Mouse (Mus musculus) embryonic facial prominence, embryonic 15.5 days (tissue): ENCODE measurements around the gene Mt3. TPM values are rescaled to one million over a fixed set of nuclear protein-coding genes. Genes with fewer than 3 reads are reported as not detected.
"Not testable (repeated sequence)": the region's sequence is repeated elsewhere in the genome, so short reads cannot be mapped to it uniquely, and the experiment has no call there.

Experiments
- ATAC-seq: fragments of 200-750 bp; cut with Nextera tagmentation; 2 replicates; pipeline ENCODE4 v1.8.0; 2017; ENCODE audit warnings: low read depth, moderate TSS enrichment; ENCODE audit not compliant: insufficient number of reproducible peaks, low FRiP score, low TSS enrichment
- H3K27ac ChIP-seq: fragments of 300-500 bp; sonication (generic); replicated peaks from 2 replicates; pipeline ENCODE4 v1.5.1; 2015; ENCODE audit warnings: mild to moderate bottlenecking, inconsistent platforms
- H3K27me3 ChIP-seq: fragments of 300-500 bp; sonication (generic); 2 replicates; pipeline ENCODE4 v1.6.1; 2015; ENCODE audit warnings: inconsistent platforms
- H3K36me3 ChIP-seq: fragments of 300-500 bp; sonication (generic); 2 replicates; pipeline ENCODE4 v1.6.1; 2015; ENCODE audit warnings: mild to moderate bottlenecking, inconsistent platforms
- H3K4me1 ChIP-seq: fragments of 300-500 bp; sonication (generic); 2 replicates; pipeline ENCODE4 v1.6.1; 2015; ENCODE audit warnings: inconsistent platforms
- H3K4me2 ChIP-seq: fragments of 300-500 bp; sonication (generic); replicated peaks from 2 replicates; pipeline ENCODE4 v1.6.1; 2015; ENCODE audit warnings: mild to moderate bottlenecking, inconsistent platforms
- H3K4me3 ChIP-seq: fragments of 300-500 bp; sonication (generic); replicated peaks from 2 replicates; pipeline ENCODE4 v1.5.1; 2015; ENCODE audit warnings: mild to moderate bottlenecking, inconsistent platforms
- H3K9ac ChIP-seq: fragments of 300-500 bp; sonication (generic); 2 replicates; pipeline ENCODE4 v1.6.1; 2015; ENCODE audit warnings: inconsistent platforms
- H3K9me3 ChIP-seq: fragments of 300-500 bp; sonication (generic); replicated peaks from 2 replicates; pipeline ENCODE4 v1.6.1; 2016; ENCODE audit warnings: inconsistent platforms
- WGBS: fragments of 180-500 bp; shearing (Covaris S2); methylation state at CpG from one replicate; pipeline ENCODE4 v1.1.7; 2015; 5-methylcytosine and 5-hydroxymethylcytosine counted together
- polyA plus RNA-seq: library from polyadenylated mRNA; unstranded; fragments of >200 nt; fragmentation: Nextera tagmentation; extraction: Ambion mirVana; gene quantifications from 2 replicates; pipeline ENCODE4 v1.2.1, GENCODE M21; 2015

Gene Mt3
- polyA plus RNA-seq, 1 experiment from 2014 or later = 8.5 TPM

- H3K4me1 ChIP-seq = peaks cover 12% of the 10 kb centered on the region; the same call in 1 of the 2 replicates
- no peak for ATAC-seq
- WGBS = 35% methylated on average over 8 of the region's 8 CpGs
- H3K4me2 ChIP-seq = no peak overlapping the region
- no peaks in the 10 kb centered on the region for H3K27me3 ChIP-seq
- no peaks in the 10 kb centered on the region for H3K9me3 ChIP-seq
- no peak overlapping the region for H3K9ac ChIP-seq
- H3K27ac ChIP-seq = no peak overlapping the region
- H3K4me3 ChIP-seq = no peak overlapping the region
- no peaks in the 10 kb centered on the region for H3K36me3 ChIP-seq
Measured at GRCm38 (mm10) chr8:94122711-94123468, 29.5 kb upstream of the Mt3 start.

- Histone ChIP-seq H3K9ac (no peak overlapping the region), H3K27ac (no peak overlapping the region), H3K4me1 (no peaks in the 10 kb centered on the region), H3K27me3 (no peaks in the 10 kb centered on the region), H3K36me3 (no peaks in the 10 kb centered on the region), H3K4me3 (no peak overlapping the region), H3K9me3 (no peaks in the 10 kb centered on the region), H3K4me2 (no peak overlapping the region)
- ATAC-seq = no peak
- WGBS = 56% methylated on average over 6 of the region's 6 CpGs
Measured at GRCm38 (mm10) chr8:94127711-94128110, 24.7 kb upstream of the Mt3 start.

GRCm38 (mm10) chr8:94129133-94129789 is 23.1 kb upstream of the Mt3 start:
- H3K9ac ChIP-seq = no peak overlapping the region
- no peaks in the 10 kb centered on the region for H3K9me3 ChIP-seq
- H3K27me3 ChIP-seq = no peaks in the 10 kb centered on the region
- no peaks in the 10 kb centered on the region for H3K4me1 ChIP-seq
- H3K27ac ChIP-seq = no peak overlapping the region
- H3K4me2 ChIP-seq = no peak overlapping the region
- H3K4me3 ChIP-seq = no peak overlapping the region
- no peaks in the 10 kb centered on the region for H3K36me3 ChIP-seq
- 79% methylated on average over 6 of the region's 6 CpGs for WGBS
- ATAC-seq = no peak

- no peaks in the 10 kb centered on the region for H3K36me3 ChIP-seq
- no peaks in the 10 kb centered on the region for H3K4me1 ChIP-seq
- no peak overlapping the region for H3K4me2 ChIP-seq
- 87% methylated on average over 4 of the region's 4 CpGs for WGBS
- H3K27me3 ChIP-seq = no peaks in the 10 kb centered on the region
- no peak overlapping the region; the same call in 1 of the 2 replicates for H3K9ac ChIP-seq
- ATAC-seq = no peak
- H3K27ac ChIP-seq = no peak overlapping the region
- H3K9me3 ChIP-seq = no peaks in the 10 kb centered on the region
- H3K4me3 ChIP-seq = no peak overlapping the region
Measured at GRCm38 (mm10) chr8:94130126-94130525, 22.3 kb upstream of the Mt3 start.

- Histone ChIP-seq H3K9ac (no peak overlapping the region), H3K36me3 (no peaks in the 10 kb centered on the region), H3K27me3 (no peaks in the 10 kb centered on the region), H3K4me3 (no peak overlapping the region), H3K9me3 (no peaks in the 10 kb centered on the region), H3K27ac (no peak overlapping the region), H3K4me1 (no peaks in the 10 kb centered on the region), H3K4me2 (no peak overlapping the region)
- 60% methylated on average over 5 of the region's 5 CpGs for WGBS
- ATAC-seq = no peak
Measured at GRCm38 (mm10) chr8:94132096-94132495, 20.3 kb upstream of the Mt3 start.

- H3K4me3 ChIP-seq, H3K27me3 ChIP-seq, H3K4me2 ChIP-seq, ATAC-seq, H3K9me3 ChIP-seq, H3K27ac ChIP-seq, H3K36me3 ChIP-seq, H3K4me1 ChIP-seq, H3K9ac ChIP-seq: not testable (repeated sequence)
- 43% methylated on average over 3 of the region's 3 CpGs for WGBS
Measured at GRCm38 (mm10) chr8:94134601-94135000, 17.8 kb upstream of the Mt3 start.

- H3K4me3 ChIP-seq = no peak overlapping the region
- H3K9me3 ChIP-seq = no peaks in the 10 kb centered on the region
- no peak overlapping the region for H3K4me2 ChIP-seq
- no peak for ATAC-seq
- no peaks in the 10 kb centered on the region for H3K27me3 ChIP-seq
- no peaks in the 10 kb centered on the region for H3K4me1 ChIP-seq
- no peak overlapping the region for H3K9ac ChIP-seq
- H3K36me3 ChIP-seq = no peaks in the 10 kb centered on the region
- WGBS = 81% methylated on average over 6 of the region's 6 CpGs
- H3K27ac ChIP-seq = no peak overlapping the region
Measured at GRCm38 (mm10) chr8:94135556-94135955, 16.9 kb upstream of the Mt3 start.

GRCm38 (mm10) chr8:94136192-94136591 is 16.2 kb upstream of the Mt3 start:
- H3K9ac ChIP-seq = no peak overlapping the region
- H3K4me1 ChIP-seq = no peaks in the 10 kb centered on the region
- no peaks in the 10 kb centered on the region for H3K9me3 ChIP-seq
- no peak overlapping the region for H3K27ac ChIP-seq
- no peak for ATAC-seq
- no peaks in the 10 kb centered on the region for H3K27me3 ChIP-seq
- no peak overlapping the region for H3K4me3 ChIP-seq
- H3K36me3 ChIP-seq = no peaks in the 10 kb centered on the region
- WGBS = 64% methylated on average over 7 of the region's 7 CpGs
- no peak overlapping the region for H3K4me2 ChIP-seq

GRCm38 (mm10) chr8:94136933-94137332 is 15.5 kb upstream of the Mt3 start, which contains the start of gene Mt4:
Gene Mt4, plus strand, starts transcription at chr8:94137197.
- no peak for ATAC-seq

GRCm38 (mm10) chr8:94140266-94140795 is 12.1 kb upstream of the Mt3 start:
- Histone ChIP-seq H3K4me3 (no peak overlapping the region), H3K36me3 (no peaks in the 10 kb centered on the region)
- no peak for ATAC-seq

More at GRCm38 (mm10) chr8:94136933-94137332, 15.5 kb upstream of the Mt3 start, which contains the start of gene Mt4:
- no peaks in the 10 kb centered on the region for H3K36me3 ChIP-seq
- no peak within 1 kb of the TSS for H3K4me2 ChIP-seq
- WGBS = 36% methylated on average over 6 of the region's 6 CpGs
- no peak within 1 kb of the TSS for H3K27ac ChIP-seq
- no peaks in the 10 kb centered on the region for H3K9me3 ChIP-seq
- H3K4me1 ChIP-seq = no peaks in the 10 kb centered on the region
- H3K27me3 ChIP-seq = no peaks in the 10 kb centered on the region
- H3K9ac ChIP-seq = no peak within 1 kb of the TSS
- no peak within 1 kb of the TSS for H3K4me3 ChIP-seq

GRCm38 (mm10) chr8:94148236-94148635 is 4.2 kb upstream of the Mt3 start:
- 29% methylated on average over 5 of the region's 5 CpGs for WGBS
- ATAC-seq = no peak
- H3K27ac ChIP-seq = no peak overlapping the region
- H3K4me2 ChIP-seq = no peak overlapping the region
- peaks cover 17% of the 10 kb centered on the region for H3K27me3 ChIP-seq
- H3K4me3 ChIP-seq = no peak overlapping the region
- peaks cover 11% of the 10 kb centered on the region for H3K4me1 ChIP-seq
- no peak overlapping the region for H3K9ac ChIP-seq
- no peaks in the 10 kb centered on the region for H3K36me3 ChIP-seq
- no peaks in the 10 kb centered on the region for H3K9me3 ChIP-seq

More at GRCm38 (mm10) chr8:94140266-94140795, 12.1 kb upstream of the Mt3 start:
- no peak overlapping the region for H3K4me2 ChIP-seq
- WGBS = 81% methylated on average over 4 of the region's 4 CpGs
- no peaks in the 10 kb centered on the region for H3K27me3 ChIP-seq
- no peak overlapping the region for H3K9ac ChIP-seq
- H3K9me3 ChIP-seq = no peaks in the 10 kb centered on the region
- no peaks in the 10 kb centered on the region for H3K4me1 ChIP-seq
- no peak overlapping the region for H3K27ac ChIP-seq
